Mouse (Mus musculus) left cerebral cortex, adult 2 months (tissue): Measurements from ENCODE around the gene Il10rb. TPM values are rescaled to one million over a fixed set of nuclear protein-coding genes. Genes with fewer than 3 reads are reported as not detected.

Experiments used
- DNase-seq, 2 experiments: peaks; one replicate each; pipeline ENCODE4 v3.0.0; 2021 to 2022; ENCODE audit warnings: low spot score in 2 of 2, mixed read lengths in 1 of 2; ENCODE audit errors: extremely low spot score in 1 of 2
- H3K27ac ChIP-seq: fragments of 200-600 bp; 2 replicates; pipeline ENCODE4 v1.8.1; 2022
- H3K4me3 ChIP-seq: fragments of 200-600 bp; 2 replicates; pipeline ENCODE4 v1.8.1; 2022
- CTCF ChIP-seq: fragments of 200-600 bp; IDR thresholded peaks from 2 replicates; pipeline ENCODE4 v1.8.1; 2022; ENCODE audit warnings: antibody characterized with exemption, mild to moderate bottlenecking, moderate library complexity
- intact Hi-C: fragments of 180-260 bp; cut with DNase I; formaldehyde crosslinking; loops from one replicate; pipeline ENCODE4 v1.15.1; 2025
- total RNA-seq, 2 experiments: library from RNA; stranded (reverse); gene quantifications; 2 replicates each; pipeline ENCODE4 v1.2.3; 2021

Il10rb gene
- total RNA-seq, 2 experiments from 2014 or later, result 8.5 to 9.1 TPM

GRCm38 (mm10) chr16:91446778-91447511 is 41.0 kb downstream of the Il10rb start:
- intact Hi-C loops, result no loop called here

GRCm38 (mm10) chr16:91447512-91447900 is 41.5 kb downstream of the Il10rb start:
- no peak for DNase-seq
- intact Hi-C loops, result no loop called here
- H3K4me3 ChIP-seq, result no peak overlapping the region
- no peak overlapping the region for H3K27ac ChIP-seq
- TF ChIP-seq CTCF, result no peak

More at GRCm38 (mm10) chr16:91446778-91447511, 41.0 kb downstream of the Il10rb start:
- no peak for TF ChIP-seq CTCF
- DNase-seq, result no peak
- no peak overlapping the region for H3K27ac ChIP-seq
- no peak overlapping the region for H3K4me3 ChIP-seq

- DNase-seq, result no peak
- intact Hi-C loops, result no loop called here
These were observed 42.1 kb downstream of the Il10rb start for GRCm38 (mm10) chr16:91448088-91448487.

GRCm38 (mm10) chr16:91448895-91449294 is 42.9 kb downstream of the Il10rb start:
- no peak for TF ChIP-seq CTCF
- intact Hi-C loops, result no loop called here
- Histone ChIP-seq H3K27ac (no peak overlapping the region), H3K4me3 (no peak overlapping the region)
- DNase-seq, result no peak

More at GRCm38 (mm10) chr16:91448088-91448487, 42.1 kb downstream of the Il10rb start:
- H3K4me3 ChIP-seq, result no peak overlapping the region
- no peak for TF ChIP-seq CTCF
- no peak overlapping the region for H3K27ac ChIP-seq

GRCm38 (mm10) chr16:91450137-91451064 is 44.4 kb downstream of the Il10rb start:
- no peak for DNase-seq
- intact Hi-C loops, result no loop called here
- no peak overlapping the region for H3K4me3 ChIP-seq
- TF ChIP-seq CTCF, result no peak; the same call in none of the 2 replicates
- no peak overlapping the region for H3K27ac ChIP-seq

- no peak for TF ChIP-seq CTCF
These were observed 46.0 kb downstream of the Il10rb start for GRCm38 (mm10) chr16:91451949-91452348.

GRCm38 (mm10) chr16:91452363-91452896 is 46.5 kb downstream of the Il10rb start:
- DNase-seq, result no peak
- intact Hi-C loops, result no loop called here
- peak; percentile 5 for TF ChIP-seq CTCF
- Histone ChIP-seq H3K4me3 (no peak overlapping the region), H3K27ac (peak overlapping the region; percentile 59)

More at GRCm38 (mm10) chr16:91451949-91452348, 46.0 kb downstream of the Il10rb start:
- Histone ChIP-seq H3K27ac (peak overlapping the region; percentile 59), H3K4me3 (no peak overlapping the region)
- no peak for DNase-seq
- intact Hi-C loops, result no loop called here

- intact Hi-C loops, result no loop called here
- H3K27ac ChIP-seq, result no peak overlapping the region
- DNase-seq, result no peak
- H3K4me3 ChIP-seq, result no peak overlapping the region
- TF ChIP-seq CTCF, result no peak
These were observed 49.9 kb downstream of the Il10rb start for GRCm38 (mm10) chr16:91455868-91456267.

GRCm38 (mm10) chr16:91458301-91458746 is 52.4 kb downstream of the Il10rb start:
- intact Hi-C loops, result no loop called here
- Histone ChIP-seq H3K27ac (no peak overlapping the region), H3K4me3 (no peak overlapping the region)
- no peak for TF ChIP-seq CTCF
- no peak for DNase-seq

GRCm38 (mm10) chr16:91458976-91459375 is 53.0 kb downstream of the Il10rb start:
- TF ChIP-seq CTCF, result no peak
- DNase-seq, result no peak
- intact Hi-C loops, result no loop called here
- H3K4me3 ChIP-seq, result no peak overlapping the region
- no peak overlapping the region for H3K27ac ChIP-seq

GRCm38 (mm10) chr16:91459396-91459795 is 53.4 kb downstream of the Il10rb start:
- TF ChIP-seq CTCF, result no peak
- intact Hi-C loops, result no loop called here
- no peak overlapping the region for H3K27ac ChIP-seq
- H3K4me3 ChIP-seq, result no peak overlapping the region
- DNase-seq, result no peak
